Mouse (Mus musculus): ENCODE measurements around the gene Pter.

The Pter gene

DNA sequence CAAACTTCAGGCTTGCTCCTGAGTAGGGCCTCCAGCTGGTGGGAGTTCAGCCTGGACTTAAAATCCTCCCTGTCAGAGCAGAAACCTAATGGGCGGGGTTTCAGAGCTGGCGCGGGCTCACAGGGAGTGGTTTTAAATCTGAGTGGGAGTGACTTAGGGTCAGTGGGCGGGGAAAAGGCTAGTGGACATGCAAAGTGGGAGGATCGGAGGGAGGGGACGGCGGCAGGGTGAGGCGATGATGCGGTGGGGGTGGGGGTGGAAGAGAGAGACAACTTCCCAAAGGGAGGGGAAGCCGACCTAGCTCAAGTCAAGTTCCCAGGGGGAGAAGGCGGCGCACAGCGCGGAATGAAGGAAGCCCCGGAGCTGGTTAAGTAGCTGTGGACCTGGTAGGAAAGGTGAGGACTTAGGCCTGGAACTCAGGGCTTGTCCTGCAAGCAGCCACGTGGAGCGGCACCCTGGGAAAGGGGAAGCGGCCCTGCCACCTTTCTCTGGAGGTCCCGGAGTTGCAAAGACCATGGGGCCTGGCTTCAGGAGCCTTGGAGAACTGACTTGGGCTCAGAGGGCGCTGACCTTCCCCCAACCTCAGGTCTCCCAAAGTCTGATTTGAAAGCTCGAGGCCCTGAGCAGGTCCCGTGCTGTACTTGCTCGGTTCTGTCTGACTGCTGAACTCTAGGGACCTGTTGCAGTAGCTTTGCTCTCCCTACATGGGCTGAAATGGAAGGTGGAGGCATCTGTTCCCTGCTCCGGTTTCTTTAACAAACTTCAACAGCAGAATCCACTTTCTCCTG, at the start of gene Pter:
Gene Pter, plus strand, starts transcription at position 238 of the 788 bp plus-strand sequence.
- in situ Hi-C loops (cut with MboI), result no loop called here

GRCm38 (mm10) chr2:12874232-12874631, 49.6 kb upstream of the Pter start:
- in situ Hi-C loops (cut with MboI), result no loop called here

- in situ Hi-C loops (cut with MboI), result no loop called here
Observed at GRCm38 (mm10) chr2:12879492-12879891, 44.3 kb upstream of the Pter start.

GRCm38 (mm10) chr2:12881009-12881408, 42.8 kb upstream of the Pter start:
- in situ Hi-C loops (cut with MboI), result no loop called here

GRCm38 (mm10) chr2:12883276-12883914, 40.4 kb upstream of the Pter start:
- in situ Hi-C loops (cut with MboI), result no loop called here

- in situ Hi-C loops (cut with MboI), result no loop called here
Observed at GRCm38 (mm10) chr2:12887015-12887414, 36.8 kb upstream of the Pter start.

DNA sequence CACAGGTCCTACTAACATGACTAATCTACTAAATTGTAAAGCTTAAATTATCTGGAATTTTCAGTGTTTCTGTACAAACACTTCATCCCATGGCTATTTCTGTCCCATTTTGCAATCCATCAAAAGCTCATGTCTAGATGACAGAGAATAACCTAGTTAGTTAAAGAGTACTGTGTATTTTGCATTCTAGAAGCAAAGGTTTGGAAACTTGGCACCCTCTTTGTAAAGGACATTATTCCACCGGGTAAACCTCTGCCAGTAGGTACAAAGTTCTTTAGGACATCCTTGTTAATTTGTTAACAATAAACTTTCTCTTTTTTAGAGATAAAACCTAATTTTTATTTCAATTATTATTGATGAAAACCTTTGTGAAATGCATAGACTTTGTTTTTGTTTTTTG, 18.1 kb upstream of the Pter start:
- in situ Hi-C loops (cut with MboI), result no loop called here

DNA sequence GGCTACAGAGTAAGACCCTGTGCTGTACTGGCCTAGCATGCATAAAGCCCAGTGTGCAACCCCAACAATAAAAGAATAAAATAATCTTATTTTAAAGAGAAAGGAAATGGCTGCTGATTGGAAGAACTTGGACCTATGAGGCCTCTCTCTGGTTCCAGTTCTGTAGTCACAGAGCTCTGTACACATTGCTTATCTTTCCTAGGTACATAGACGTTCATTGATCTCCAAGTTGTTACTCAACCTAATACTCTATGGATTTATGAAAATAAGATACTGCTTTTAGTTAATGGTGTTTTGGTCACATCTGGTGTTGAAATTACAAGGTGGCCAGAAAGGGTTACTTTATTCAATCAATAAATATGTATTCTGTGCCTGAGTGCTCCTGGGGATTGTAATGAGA, 1.8 kb downstream of the Pter start:
- in situ Hi-C loops (cut with MboI), result no loop called here

DNA sequence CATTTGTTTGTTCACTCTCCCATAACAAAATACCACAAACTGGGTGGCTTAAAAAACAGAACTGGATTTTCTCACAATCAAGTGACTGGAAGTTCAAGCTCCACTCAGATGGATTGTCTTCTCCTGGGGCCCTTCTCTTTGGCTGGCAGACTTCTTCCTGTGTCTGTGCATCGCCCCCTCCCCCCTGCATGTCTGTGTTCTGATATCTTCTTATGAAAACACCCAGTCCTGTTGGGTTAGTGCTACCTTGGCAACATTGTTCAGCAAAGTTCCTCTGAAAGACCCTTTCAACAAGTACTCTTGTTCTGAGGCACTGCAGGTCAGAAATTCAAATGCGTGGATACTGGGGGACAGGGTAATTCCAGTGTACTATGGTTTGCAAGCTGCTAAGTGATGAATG, 6.5 kb downstream of the Pter start:
- in situ Hi-C loops (cut with MboI), result no loop called here

- in situ Hi-C loops (cut with MboI), result no loop called here
Observed at GRCm38 (mm10) chr2:12933905-12934304, 10.1 kb downstream of the Pter start.

- in situ Hi-C loops (cut with MboI), result no loop called here
Observed at GRCm38 (mm10) chr2:12935286-12935685, 11.4 kb downstream of the Pter start.

DNA sequence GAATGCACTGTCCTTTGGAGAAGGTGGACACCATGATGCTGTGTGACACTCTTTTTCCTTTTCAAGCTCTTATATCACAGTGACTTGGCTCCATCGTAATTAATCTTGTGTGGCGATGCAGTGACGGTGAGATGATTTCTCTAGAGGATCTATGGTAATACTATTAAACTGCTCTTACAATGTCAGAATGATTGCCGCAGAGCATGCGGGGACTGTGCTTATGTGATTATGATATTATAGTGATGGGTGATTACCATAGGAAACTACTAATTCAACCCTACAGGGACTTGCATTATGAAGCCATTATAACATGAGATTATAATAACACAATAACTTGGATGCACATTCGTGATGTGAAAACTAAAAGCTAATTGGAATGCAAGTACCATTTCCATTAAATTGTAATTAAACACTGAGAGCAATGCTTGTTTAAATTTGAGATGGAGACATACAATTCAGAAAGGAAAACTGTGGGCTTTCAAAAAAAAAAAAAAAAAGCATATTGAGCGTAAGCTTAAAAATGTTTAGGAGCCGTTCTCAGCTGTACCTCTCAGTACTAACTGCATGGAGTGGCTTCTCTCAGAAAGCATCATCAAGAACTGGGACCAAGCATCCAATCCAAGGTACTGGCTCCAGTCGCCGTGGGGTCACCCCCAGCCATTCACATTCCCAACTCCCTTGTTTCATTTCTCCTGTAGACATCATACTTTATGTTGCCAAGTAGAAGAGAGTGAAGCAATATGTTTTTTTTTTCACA, 13.8 kb downstream of the Pter start:
- in situ Hi-C loops (cut with MboI), result no loop called here

DNA sequence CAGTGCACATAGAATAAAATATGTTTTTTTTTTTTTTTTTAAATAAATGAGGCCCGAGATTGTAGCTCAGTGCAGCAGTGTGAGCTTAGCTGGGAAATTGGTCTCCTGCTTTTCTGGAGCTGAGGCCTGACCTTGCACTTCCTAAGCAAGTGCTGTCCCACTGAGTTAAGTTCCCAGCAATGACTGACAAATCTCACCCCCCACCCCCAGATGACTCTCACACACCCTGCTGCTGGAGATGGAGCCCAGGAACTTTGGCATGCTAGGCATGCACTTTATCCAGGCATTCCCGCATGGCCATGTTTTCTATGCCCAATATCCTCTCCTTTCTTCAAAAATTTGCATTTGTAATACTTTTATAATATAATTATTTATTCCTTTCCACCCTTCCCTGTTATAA, 14.8 kb downstream of the Pter start:
- in situ Hi-C loops (cut with MboI), result no loop called here

- in situ Hi-C loops (cut with MboI), result no loop called here
Observed at GRCm38 (mm10) chr2:12956703-12957424, 33.0 kb downstream of the Pter start.

DNA sequence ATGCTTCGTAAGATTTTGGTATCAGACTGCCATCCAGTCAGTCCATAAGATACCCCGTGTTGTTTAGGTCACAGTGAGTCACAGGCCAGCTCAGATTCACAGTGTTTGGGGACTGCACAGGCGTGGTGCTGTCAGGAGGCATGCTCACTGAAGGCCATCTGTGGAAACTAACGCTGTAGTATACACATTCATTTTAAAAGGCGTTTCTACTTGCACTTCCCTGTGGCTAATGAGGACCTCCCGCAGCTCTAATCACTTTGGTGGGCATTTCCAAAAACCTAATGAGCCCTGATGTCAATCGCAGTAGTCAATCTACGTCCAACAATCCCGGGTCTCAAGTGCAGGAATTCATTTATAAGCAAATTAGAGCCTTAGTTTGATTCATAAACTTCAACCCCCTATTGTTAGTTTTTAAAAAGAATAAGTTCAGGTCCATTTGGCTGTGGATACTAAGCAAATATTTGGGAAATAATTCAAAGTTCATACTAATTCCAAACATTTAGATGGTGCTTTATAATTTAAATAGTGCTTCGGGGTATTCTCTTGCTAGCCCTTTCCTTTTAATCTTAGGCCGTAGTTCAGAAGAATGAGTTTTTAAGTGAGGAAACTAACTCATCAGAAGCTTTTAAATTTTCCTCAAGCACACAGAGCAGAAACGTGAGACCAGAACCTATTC, 46.3 kb downstream of the Pter start:
- in situ Hi-C loops (cut with MboI), result no loop called here

DNA sequence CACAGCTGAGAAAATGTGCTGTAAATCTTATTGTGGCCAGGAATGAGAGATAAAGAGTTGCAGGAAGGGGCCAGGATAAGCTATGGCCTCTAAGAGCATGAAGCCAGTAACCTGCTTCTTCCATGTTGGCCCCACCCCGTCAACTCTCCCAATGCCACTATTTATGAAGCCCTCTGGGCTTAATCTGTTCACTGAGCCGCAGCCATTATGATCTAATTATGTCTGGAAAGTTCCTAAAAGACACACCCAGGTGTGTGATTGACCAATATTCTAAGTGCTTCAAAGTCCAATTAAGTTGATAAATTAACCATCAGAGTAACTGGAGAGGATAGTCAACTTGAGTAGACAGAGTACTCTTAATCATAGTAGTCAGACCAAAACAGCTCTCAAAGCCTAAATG, 49.9 kb downstream of the Pter start:
- in situ Hi-C loops (cut with MboI), result no loop called here

GRCm38 (mm10) chr2:12977367-12977766, 53.5 kb downstream of the Pter start:
- in situ Hi-C loops (cut with MboI), result no loop called here

GRCm38 (mm10) chr2:12978771-12979170, 54.9 kb downstream of the Pter start:
- in situ Hi-C loops (cut with MboI), result no loop called here

- in situ Hi-C loops (cut with MboI), result no loop called here
Observed at GRCm38 (mm10) chr2:12984901-12985732, 61.3 kb downstream of the Pter start.

DNA sequence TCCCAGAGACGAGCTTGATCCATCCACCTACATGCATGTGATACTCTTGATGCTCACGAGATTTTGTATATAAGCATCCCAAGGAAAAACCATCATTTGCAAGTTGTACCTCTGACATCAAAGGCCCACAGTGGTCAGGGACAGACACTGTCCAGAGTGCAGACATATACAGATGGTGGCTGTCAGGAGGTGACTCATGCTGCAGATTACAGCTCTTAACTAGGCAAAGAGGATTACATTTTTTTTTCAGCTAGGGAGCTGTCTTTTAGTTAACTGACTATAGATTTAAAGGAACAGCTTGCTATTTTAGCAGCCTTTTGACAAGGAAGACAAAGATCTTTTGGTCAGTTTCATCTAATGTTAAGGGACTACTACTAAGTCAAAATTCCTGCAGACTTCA, 76.2 kb downstream of the Pter start:
- in situ Hi-C loops (cut with MboI), result no loop called here

- in situ Hi-C loops (cut with MboI), result no loop called here
Observed at GRCm38 (mm10) chr2:13008433-13008832, 84.6 kb downstream of the Pter start.
